Mouse (Mus musculus) heart, adult 2 months (tissue): ENCODE data around the gene Hes2.

ENCODE experiments used
- CTCF ChIP-seq: fragments of 200-600 bp; IDR thresholded peaks from 2 replicates; pipeline ENCODE4 v1.8.1; 2022; ENCODE audit warnings: antibody characterized with exemption, mild to moderate bottlenecking, moderate library complexity
- POLR2A ChIP-seq: fragments of 200-500 bp; IDR thresholded peaks from 2 replicates; pipeline ENCODE4 v1.6.1; 2011; ENCODE audit warnings: mild to moderate bottlenecking, low read depth, low read length, control low read depth; ENCODE audit not compliant: insufficient read depth

DNA sequence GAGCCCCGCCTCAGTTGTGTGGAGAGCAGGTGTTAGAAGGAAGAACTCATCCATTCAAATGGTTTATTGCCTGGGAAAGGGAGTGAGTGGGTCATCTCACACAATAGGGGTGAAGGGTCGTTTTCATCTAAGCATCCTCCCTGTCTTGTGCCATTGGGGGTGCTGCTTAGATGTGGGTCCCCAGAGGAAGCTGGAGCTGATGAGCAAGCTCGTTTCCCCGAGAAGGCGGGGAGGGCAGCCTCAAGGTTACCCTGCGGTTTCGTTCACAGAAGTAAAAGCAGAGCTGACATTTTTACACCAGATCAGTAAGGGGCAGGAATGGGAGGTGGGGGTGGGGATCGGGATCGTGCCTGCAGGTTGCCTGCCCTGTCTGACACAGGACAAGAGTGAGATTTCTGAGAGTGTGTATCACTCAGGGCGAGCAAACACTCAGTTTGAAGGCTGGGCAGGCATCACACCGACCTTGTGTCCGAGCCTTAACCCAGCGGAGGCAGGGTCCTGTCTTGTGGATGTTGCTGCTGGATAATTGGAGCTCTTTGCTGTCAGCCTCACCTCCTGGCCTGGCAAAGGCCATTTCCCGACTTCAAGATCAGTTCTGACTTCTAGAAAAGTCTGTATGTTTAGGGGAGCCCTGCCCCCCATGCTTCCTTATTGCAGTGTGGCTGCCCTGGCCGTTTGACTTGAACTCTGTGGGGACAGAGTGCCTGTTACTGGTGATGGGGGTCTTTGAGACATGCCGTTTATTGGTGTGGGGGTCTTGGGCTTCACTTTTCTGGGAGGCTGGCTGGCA lies 20.4 kb downstream of the Hes2 start:
- no peak for TF ChIP-seq CTCF
- TF ChIP-seq POLR2A: no peak
